Mouse (Mus musculus) intestine, postnatal 0 days (tissue): Measurements from ENCODE around the gene Polr2e. TPM values are rescaled to one million over a fixed set of nuclear protein-coding genes. Genes with fewer than 3 reads are reported as not detected.

ENCODE experiments used
- ATAC-seq: fragments of 200-750 bp; cut with Nextera tagmentation; 2 replicates; pipeline ENCODE4 v1.8.0; 2017; ENCODE audit warnings: mild to moderate bottlenecking, moderate TSS enrichment, moderate library complexity
- H3K27ac ChIP-seq: fragments of 300-500 bp; sonication (generic); 2 replicates; pipeline ENCODE4 v1.5.1; 2014; ENCODE audit warnings: mild to moderate bottlenecking, low read depth, low read length, moderate library complexity
- H3K27me3 ChIP-seq: fragments of 300-500 bp; sonication (generic); replicated peaks from 2 replicates; pipeline ENCODE4 v1.6.1; 2014; ENCODE audit warnings: low read length, mixed read lengths; ENCODE audit not compliant: control insufficient read depth, insufficient read depth
- H3K36me3 ChIP-seq: fragments of 300-500 bp; sonication (generic); 2 replicates; pipeline ENCODE4 v1.6.1; 2014; ENCODE audit warnings: mild to moderate bottlenecking, moderate library complexity; ENCODE audit not compliant: control insufficient read depth, insufficient read depth
- H3K4me1 ChIP-seq: fragments of 300-500 bp; sonication (generic); replicated peaks from 2 replicates; pipeline ENCODE4 v1.6.1; 2014; ENCODE audit warnings: antibody characterized with exemption, low read length, mixed read lengths; ENCODE audit not compliant: control insufficient read depth, insufficient read depth
- H3K4me2 ChIP-seq: fragments of 300-500 bp; sonication (generic); replicated peaks from 2 replicates; pipeline ENCODE4 v1.6.1; 2014; ENCODE audit warnings: low read depth, mild to moderate bottlenecking, moderate library complexity
- H3K4me3 ChIP-seq: fragments of 300-500 bp; sonication (generic); 2 replicates; pipeline ENCODE4 v1.5.1; 2014; ENCODE audit warnings: low read depth, low read length
- H3K9ac ChIP-seq: fragments of 300-500 bp; sonication (generic); 2 replicates; pipeline ENCODE4 v1.6.1; 2014; ENCODE audit warnings: mild to moderate bottlenecking, low read depth, low read length
- H3K9me3 ChIP-seq: fragments of 300-500 bp; sonication (generic); 2 replicates; pipeline ENCODE4 v1.6.1; 2016; ENCODE audit warnings: mixed run types; ENCODE audit not compliant: control insufficient read depth
- CTCF ChIP-seq: sonication (generic); IDR thresholded peaks from 2 replicates; pipeline ENCODE4 v1.5.1; 2016; ENCODE audit warnings: low read depth, mild to moderate bottlenecking, control low read depth, antibody characterized with exemption, moderate library complexity
- WGBS: fragments of 180-500 bp; shearing (Covaris S2); extraction: QIAGEN DNeasy Blood & Tissue Kit; methylation state at CpG from one replicate; pipeline ENCODE4 v1.1.7; 2014; 5-methylcytosine and 5-hydroxymethylcytosine counted together
- polyA plus RNA-seq: library from polyadenylated mRNA; unstranded; fragments of >200 nt; fragmentation: Nextera tagmentation; extraction: Ambion mirVana; gene quantifications from 2 replicates; pipeline ENCODE4 v1.2.1, GENCODE M21; 2015

Polr2e gene
- polyA plus RNA-seq, 1 experiment from 2014 or later, result 98.5 TPM

- WGBS, result 81% methylated on average over 8 of the region's 8 CpGs
- Histone ChIP-seq H3K36me3 (peaks cover 32% of the 10 kb centered on the region), H3K4me2 (no peak overlapping the region), H3K9ac (no peak overlapping the region), H3K4me3 (no peak overlapping the region), H3K27ac (peak overlapping the region; percentile 30; the same call in 1 of the 2 replicates), H3K27me3 (no peaks in the 10 kb centered on the region), H3K4me1 (peaks cover 6% of the 10 kb centered on the region), H3K9me3 (no peaks in the 10 kb centered on the region)
- no peak for TF ChIP-seq CTCF
- no peak for ATAC-seq
These were observed 4.4 kb downstream of the Polr2e start for GRCm38 (mm10) chr10:80035148-80035547.

DNA sequence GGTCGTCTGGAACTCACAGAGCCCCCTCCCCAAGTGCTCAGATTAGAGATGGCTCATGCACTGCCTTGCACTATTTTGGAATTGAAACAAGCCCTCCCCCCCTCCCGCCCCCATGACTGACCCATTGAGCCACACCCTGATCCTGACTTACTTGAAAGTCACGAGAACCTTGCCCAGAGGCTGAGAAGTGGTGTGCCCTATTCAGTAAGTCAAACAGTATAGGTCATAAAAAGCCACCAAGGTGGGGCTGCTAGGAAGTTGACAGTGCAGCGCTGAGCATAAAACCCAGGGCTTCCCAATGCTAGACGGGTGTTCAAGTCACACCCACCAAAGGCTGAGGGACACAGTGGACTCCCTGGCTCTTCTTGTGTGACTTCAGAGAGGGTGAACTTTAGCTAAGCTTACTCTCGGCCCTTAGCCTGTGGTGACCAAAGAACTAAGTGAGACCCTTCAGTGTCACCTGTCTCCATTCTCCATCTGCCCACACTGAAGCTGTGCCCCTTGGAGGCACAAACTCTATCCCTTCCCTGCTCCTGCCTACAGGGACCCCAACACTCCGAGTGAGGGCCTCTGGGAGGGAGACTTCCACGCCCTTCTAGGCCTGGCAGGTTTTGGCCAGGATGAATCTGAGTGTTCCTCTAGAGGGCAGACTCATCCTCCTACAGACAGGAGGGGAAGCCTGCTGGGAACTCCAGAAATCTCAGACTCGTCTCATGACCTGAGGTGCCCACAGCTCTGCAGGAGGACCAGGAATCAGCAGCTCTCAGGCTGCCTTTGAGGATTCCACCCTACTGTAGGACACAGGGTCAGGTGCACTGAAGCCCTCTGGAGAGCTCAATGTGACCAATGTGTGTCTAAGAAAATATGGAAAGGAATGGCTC, 5.8 kb downstream of the Polr2e start:
- Histone ChIP-seq H3K4me2 (peak overlapping the region; percentile 35; the same call in 1 of the 2 replicates), H3K4me3 (no peak overlapping the region), H3K9ac (no peak overlapping the region; the same call in 1 of the 2 replicates), H3K27ac (peak overlapping the region; percentile 70), H3K9me3 (no peaks in the 10 kb centered on the region), H3K36me3 (peaks cover 32% of the 10 kb centered on the region), H3K27me3 (no peaks in the 10 kb centered on the region), H3K4me1 (peaks cover 3% of the 10 kb centered on the region)
- peak; percentile 82 for TF ChIP-seq CTCF
- ATAC-seq, result peak; percentile 87
- 16% methylated on average over 9 of the region's 9 CpGs for WGBS

DNA sequence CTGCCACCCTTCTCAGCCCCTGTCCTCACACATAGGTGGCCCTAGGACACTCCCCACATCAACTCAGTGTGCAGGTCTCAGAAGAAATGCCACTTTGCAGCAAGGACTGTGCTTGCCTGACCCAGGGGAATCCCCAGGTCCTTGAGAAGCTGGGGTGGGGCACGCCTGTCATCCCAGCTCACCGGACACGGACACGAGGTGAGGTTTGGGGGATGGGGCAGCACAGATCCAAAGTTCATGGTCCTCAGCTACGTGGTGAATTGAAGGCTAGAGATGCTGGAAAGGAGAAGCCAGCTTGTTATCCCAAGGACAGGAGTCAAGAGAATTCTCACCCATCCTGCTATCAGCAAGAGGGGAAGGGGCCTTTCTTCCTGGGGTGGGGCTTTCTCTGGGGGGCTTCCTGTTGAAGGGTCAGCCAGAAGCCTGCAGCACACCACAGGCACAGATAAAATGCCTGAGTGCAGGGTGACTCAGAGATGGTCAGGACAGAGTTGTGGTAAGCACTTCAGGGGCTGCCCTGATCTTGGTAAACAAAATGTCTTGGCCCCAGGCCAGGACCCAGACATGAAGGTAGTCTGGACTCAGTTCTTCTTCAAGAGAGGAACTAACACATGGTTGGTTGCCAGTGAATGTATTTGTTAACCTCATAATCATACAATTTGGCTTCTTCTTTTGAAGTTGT, 6.7 kb downstream of the Polr2e start:
- 10% methylated on average over 5 of the region's 5 CpGs for WGBS
- H3K4me1 ChIP-seq, result peaks cover 3% of the 10 kb centered on the region
- no peaks in the 10 kb centered on the region for H3K9me3 ChIP-seq
- H3K9ac ChIP-seq, result no peak overlapping the region; the same call in 1 of the 2 replicates
- TF ChIP-seq CTCF, result no peak
- H3K27me3 ChIP-seq, result no peaks in the 10 kb centered on the region
- peak overlapping the region; percentile 70 for H3K27ac ChIP-seq
- peak overlapping the region; percentile 35 for H3K4me2 ChIP-seq
- peak; percentile 75 for ATAC-seq
- no peak overlapping the region for H3K4me3 ChIP-seq
- H3K36me3 ChIP-seq, result peaks cover 26% of the 10 kb centered on the region

- no peaks in the 10 kb centered on the region for H3K9me3 ChIP-seq
- no peak for TF ChIP-seq CTCF
- H3K4me2 ChIP-seq, result no peak overlapping the region
- no peaks in the 10 kb centered on the region for H3K27me3 ChIP-seq
- peaks cover 7% of the 10 kb centered on the region for H3K36me3 ChIP-seq
- no peak overlapping the region for H3K4me3 ChIP-seq
- H3K4me1 ChIP-seq, result peaks cover 6% of the 10 kb centered on the region; the same call in 1 of the 2 replicates
- ATAC-seq, result no peak
- 85% methylated on average over 17 of the region's 17 CpGs for WGBS
- no peak overlapping the region for H3K9ac ChIP-seq
- no peak overlapping the region for H3K27ac ChIP-seq
These were observed 8.9 kb downstream of the Polr2e start for GRCm38 (mm10) chr10:80030736-80031135.

GRCm38 (mm10) chr10:80030191-80030590, 9.4 kb downstream of the Polr2e start:
- no peak overlapping the region for H3K4me3 ChIP-seq

GRCm38 (mm10) chr10:80028521-80028846, 11.1 kb downstream of the Polr2e start:
- H3K27ac ChIP-seq, result no peak overlapping the region
- 92% methylated on average over 13 of the region's 13 CpGs for WGBS
- no peak for ATAC-seq
- no peak overlapping the region for H3K9ac ChIP-seq
- H3K4me3 ChIP-seq, result no peak overlapping the region
- H3K4me2 ChIP-seq, result no peak overlapping the region
- H3K9me3 ChIP-seq, result no peaks in the 10 kb centered on the region
- TF ChIP-seq CTCF, result no peak
- no peaks in the 10 kb centered on the region for H3K36me3 ChIP-seq
- H3K4me1 ChIP-seq, result peaks cover 3% of the 10 kb centered on the region; the same call in 1 of the 2 replicates
- H3K27me3 ChIP-seq, result no peaks in the 10 kb centered on the region

More at GRCm38 (mm10) chr10:80030191-80030590, 9.4 kb downstream of the Polr2e start:
- no peak for ATAC-seq
- 90% methylated on average over 9 of the region's 9 CpGs for WGBS
- no peak for TF ChIP-seq CTCF
- H3K9ac ChIP-seq, result no peak overlapping the region
- no peaks in the 10 kb centered on the region for H3K27me3 ChIP-seq
- H3K27ac ChIP-seq, result no peak overlapping the region
- H3K36me3 ChIP-seq, result peaks cover 2% of the 10 kb centered on the region
- peaks cover 6% of the 10 kb centered on the region; the same call in 1 of the 2 replicates for H3K4me1 ChIP-seq
- no peaks in the 10 kb centered on the region for H3K9me3 ChIP-seq
- H3K4me2 ChIP-seq, result no peak overlapping the region
